Mouse (Mus musculus): ENCODE measurements around the gene Hoxa11.

Gene Hoxa11

GRCm38 (mm10) chr6:52247766-52248637, 2.4 kb upstream of the Hoxa11 start:
- DNase-seq (ENCODE audit: low spot score in 2 of 2): no peak

GRCm38 (mm10) chr6:52246916-52247315, 1.3 kb upstream of the Hoxa11 start:
- no peak for DNase-seq (ENCODE audit: low spot score in 2 of 2)

- no peak for DNase-seq (ENCODE audit: low spot score in 2 of 2)
These were observed 793 bp upstream of the Hoxa11 start for GRCm38 (mm10) chr6:52246403-52246803.

- DNase-seq (ENCODE audit: low spot score in 2 of 2): no peak
These were observed 412 bp downstream of the Hoxa11 start for GRCm38 (mm10) chr6:52245040-52245756.

GRCm38 (mm10) chr6:52244471-52245039, 1.1 kb downstream of the Hoxa11 start:
- no peak for DNase-seq (ENCODE audit: low spot score in 2 of 2)

GRCm38 (mm10) chr6:52243681-52244121, 1.9 kb downstream of the Hoxa11 start:
- DNase-seq (ENCODE audit: low spot score in 2 of 2): no peak

- DNase-seq (ENCODE audit: low spot score in 2 of 2): no peak
These were observed 2.7 kb downstream of the Hoxa11 start for GRCm38 (mm10) chr6:52242801-52243332.

- DNase-seq (ENCODE audit: low spot score in 2 of 2): no peak
These were observed 4.5 kb downstream of the Hoxa11 start for GRCm38 (mm10) chr6:52241001-52241621.

- DNase-seq (ENCODE audit: low spot score in 2 of 2): peak; percentile 56 to 60
These were observed 5.1 kb downstream of the Hoxa11 start, which contains the start of gene Hoxa10 for GRCm38 (mm10) chr6:52240389-52241000. Gene Hoxa10, minus strand, starts transcription at chr6:52240854.

GRCm38 (mm10) chr6:52239625-52240388, 5.8 kb downstream of the Hoxa11 start:
- no peak for DNase-seq (ENCODE audit: low spot score in 2 of 2)

GRCm38 (mm10) chr6:52238976-52239375, 6.6 kb downstream of the Hoxa11 start:
- DNase-seq (ENCODE audit: low spot score in 2 of 2): no peak

GRCm38 (mm10) chr6:52238155-52238545, 7.5 kb downstream of the Hoxa11 start:
- DNase-seq (ENCODE audit: low spot score in 2 of 2): no peak

GRCm38 (mm10) chr6:52237346-52238154, 8.1 kb downstream of the Hoxa11 start:
- no peak for DNase-seq (ENCODE audit: low spot score in 2 of 2)

GRCm38 (mm10) chr6:52236806-52237205, 8.8 kb downstream of the Hoxa11 start:
- no peak for DNase-seq (ENCODE audit: low spot score in 2 of 2)

GRCm38 (mm10) chr6:52235866-52236265, 9.7 kb downstream of the Hoxa11 start:
- DNase-seq (ENCODE audit: low spot score in 2 of 2): no peak

- DNase-seq (ENCODE audit: low spot score in 2 of 2): no peak
These were observed 10.3 kb downstream of the Hoxa11 start for GRCm38 (mm10) chr6:52235267-52235666.

GRCm38 (mm10) chr6:52234428-52235140, 11.0 kb downstream of the Hoxa11 start:
- DNase-seq (ENCODE audit: low spot score in 2 of 2): no peak

GRCm38 (mm10) chr6:52233546-52234427, 11.8 kb downstream of the Hoxa11 start:
- DNase-seq (ENCODE audit: low spot score in 2 of 2): no peak

All from spleen, postnatal 36 days (tissue).